Mouse (Mus musculus) large intestine, adult 2 months (tissue): ENCODE measurements at regions not wholly inside any gene's neighbourhood (a gene's known extent, or its start where the extent isn't known, plus 50 kb on each side); places are given as distances from the start of the nearest gene placed in this dataset.
A peak's percentile ranks its signal among the peaks of the same experiment; 100 is the strongest.

Experiments used
- DNase-seq: peaks from one replicate; pipeline ENCODE4 v3.0.0-alpha.2; 2012; ENCODE audit warnings: low read depth, low spot score
- WGBS: fragments of 180-500 bp; shearing (Covaris S2); methylation state at CpG from one replicate; pipeline ENCODE4 v1.1.7; 2018; 5-methylcytosine and 5-hydroxymethylcytosine counted together

GRCm38 (mm10) chr2:178542032-178542431 lies 111.7 kb downstream of the Cdh26 start:
- DNase-seq = peak; percentile 2
- WGBS = 12% methylated on average over 2 of the region's 2 CpGs

- 48% methylated on average over 1 of the region's 1 CpGs for WGBS
- DNase-seq = no peak
Measured at GRCm38 (mm10) chr2:178544411-178544810, 114.1 kb downstream of the Cdh26 start.

GRCm38 (mm10) chr2:178545601-178546352 lies 115.4 kb downstream of the Cdh26 start:
- no peak for DNase-seq
- 83% methylated on average over 15 of the region's 15 CpGs for WGBS

- DNase-seq = no peak
- WGBS = 74% methylated on average over 3 of the region's 3 CpGs
Measured at GRCm38 (mm10) chr2:178546353-178546720, 116.0 kb downstream of the Cdh26 start.

GRCm38 (mm10) chr2:178546888-178547287 lies 116.6 kb downstream of the Cdh26 start:
- WGBS = 56% methylated on average over 3 of the region's 3 CpGs
- no peak for DNase-seq

- no peak for DNase-seq
- 83% methylated on average over 6 of the region's 6 CpGs for whole genome bisulfite sequencing
Measured at GRCm38 (mm10) chr2:178548937-178549336, 118.6 kb downstream of the Cdh26 start.

GRCm38 (mm10) chr2:178553736-178554135 lies 123.4 kb downstream of the Cdh26 start:
- WGBS = 76% methylated on average over 4 of the region's 4 CpGs
- no peak for DNase-seq

- WGBS = 72% methylated on average over 3 of the region's 3 CpGs
- no peak for DNase-seq
Measured at GRCm38 (mm10) chr2:178555692-178556340, 125.5 kb downstream of the Cdh26 start.

GRCm38 (mm10) chr2:178557934-178558333 lies 127.6 kb downstream of the Cdh26 start:
- no peak for DNase-seq
- 53% methylated on average over 9 of the region's 9 CpGs for WGBS

GRCm38 (mm10) chr2:178563287-178563686 lies 133.0 kb downstream of the Cdh26 start:
- 81% methylated on average over 7 of the region's 7 CpGs for WGBS

GRCm38 (mm10) chr2:178565368-178565818 lies 135.1 kb downstream of the Cdh26 start:
- no peak for DNase-seq
- 40% methylated on average over 8 of the region's 8 CpGs for WGBS

More at GRCm38 (mm10) chr2:178563287-178563686, 133.0 kb downstream of the Cdh26 start:
- no peak for DNase-seq

GRCm38 (mm10) chr2:178567493-178567892 lies 137.2 kb downstream of the Cdh26 start:
- DNase-seq = no peak
- WGBS = 76% methylated on average over 7 of the region's 7 CpGs

GRCm38 (mm10) chr2:178572301-178572700 lies 142.0 kb downstream of the Cdh26 start:
- DNase-seq = no peak
- WGBS = 78% methylated on average over 5 of the region's 5 CpGs

GRCm38 (mm10) chr2:178574859-178575258 lies 144.5 kb downstream of the Cdh26 start:
- WGBS = 28% methylated on average over 4 of the region's 4 CpGs
- peak; percentile 44 for DNase-seq

- DNase-seq = no peak
- 56% methylated on average over 6 of the region's 6 CpGs for WGBS
Measured at GRCm38 (mm10) chr2:178575403-178575802, 145.1 kb downstream of the Cdh26 start.

- 73% methylated on average over 7 of the region's 7 CpGs for WGBS
- no peak for DNase-seq
Measured at GRCm38 (mm10) chr2:178576067-178576466, 145.7 kb downstream of the Cdh26 start.

GRCm38 (mm10) chr2:178579571-178579970 lies 149.2 kb downstream of the Cdh26 start:
- DNase-seq = no peak
- 52% methylated on average over 6 of the region's 6 CpGs for WGBS

GRCm38 (mm10) chr2:178581306-178581705 lies 151.0 kb downstream of the Cdh26 start:
- WGBS = 73% methylated on average over 12 of the region's 12 CpGs
- DNase-seq = no peak

GRCm38 (mm10) chr2:178584970-178585566 lies 154.7 kb downstream of the Cdh26 start:
- 78% methylated on average over 5 of the region's 5 CpGs for WGBS
- no peak for DNase-seq

GRCm38 (mm10) chr2:178587134-178587636 lies 156.9 kb downstream of the Cdh26 start:
- WGBS = 87% methylated on average over 7 of the region's 7 CpGs

More at GRCm38 (mm10) chr2:178587134-178587636, 156.9 kb downstream of the Cdh26 start:
- no peak for DNase-seq
